Mouse (Mus musculus): ENCODE measurements around the gene Chchd5. TPM values are rescaled to one million over a fixed set of nuclear protein-coding genes. Genes with fewer than 3 reads are reported as not detected.

Gene Chchd5
- total RNA-seq, 2 experiments from 2014 or later = 10.7 to 11.0 TPM

DNA sequence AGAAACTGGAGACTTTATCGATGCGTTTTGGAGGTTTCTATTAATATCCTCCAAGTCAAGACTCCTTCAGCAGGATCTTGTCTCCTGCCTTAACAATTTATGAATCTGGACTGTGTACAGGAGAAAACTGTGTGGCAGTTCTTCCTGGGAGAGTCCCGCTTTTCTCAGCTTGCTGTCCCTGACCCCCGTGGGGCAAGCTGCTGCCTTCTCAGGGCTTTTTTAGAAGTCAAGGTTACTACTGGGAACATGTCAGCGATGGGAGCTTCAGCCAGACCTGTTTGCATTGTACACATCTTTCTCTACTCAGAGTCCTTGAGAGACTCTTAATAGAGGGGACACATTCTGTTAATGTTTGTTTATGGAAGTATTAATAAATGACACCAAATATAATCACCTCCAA lies 20.9 kb downstream of the Chchd5 start:
- DNase-seq (ENCODE audit: low spot score in 2 of 2) = no peak

GRCm38 (mm10) chr2:129151111-129151510 lies 21.6 kb downstream of the Chchd5 start:
- no peak for DNase-seq (ENCODE audit: low spot score in 2 of 2)

- DNase-seq (ENCODE audit: low spot score in 2 of 2) = no peak
These were observed 23.3 kb downstream of the Chchd5 start for GRCm38 (mm10) chr2:129152751-129153150.

DNA sequence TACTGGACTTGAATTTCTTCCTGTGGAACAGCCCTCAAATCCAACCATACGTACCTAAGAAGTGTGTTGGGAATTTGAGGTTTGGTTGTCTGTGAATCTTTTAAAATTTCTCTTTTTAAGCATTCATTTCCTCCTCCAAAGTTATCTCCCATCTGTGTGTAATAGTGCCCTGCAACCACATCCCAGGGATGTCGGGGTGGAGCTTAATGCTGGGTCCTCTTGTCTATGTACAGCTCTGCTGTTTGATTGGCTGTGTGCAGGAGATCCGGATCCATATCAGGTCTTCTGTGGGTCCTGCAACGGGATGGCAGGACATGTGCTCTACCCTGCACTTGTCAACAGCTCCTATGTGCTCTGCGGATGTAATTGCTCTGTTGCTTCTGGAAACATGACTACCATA lies 35.3 kb downstream of the Chchd5 start:
- DNase-seq (ENCODE audit: low spot score in 2 of 2) = no peak

DNA sequence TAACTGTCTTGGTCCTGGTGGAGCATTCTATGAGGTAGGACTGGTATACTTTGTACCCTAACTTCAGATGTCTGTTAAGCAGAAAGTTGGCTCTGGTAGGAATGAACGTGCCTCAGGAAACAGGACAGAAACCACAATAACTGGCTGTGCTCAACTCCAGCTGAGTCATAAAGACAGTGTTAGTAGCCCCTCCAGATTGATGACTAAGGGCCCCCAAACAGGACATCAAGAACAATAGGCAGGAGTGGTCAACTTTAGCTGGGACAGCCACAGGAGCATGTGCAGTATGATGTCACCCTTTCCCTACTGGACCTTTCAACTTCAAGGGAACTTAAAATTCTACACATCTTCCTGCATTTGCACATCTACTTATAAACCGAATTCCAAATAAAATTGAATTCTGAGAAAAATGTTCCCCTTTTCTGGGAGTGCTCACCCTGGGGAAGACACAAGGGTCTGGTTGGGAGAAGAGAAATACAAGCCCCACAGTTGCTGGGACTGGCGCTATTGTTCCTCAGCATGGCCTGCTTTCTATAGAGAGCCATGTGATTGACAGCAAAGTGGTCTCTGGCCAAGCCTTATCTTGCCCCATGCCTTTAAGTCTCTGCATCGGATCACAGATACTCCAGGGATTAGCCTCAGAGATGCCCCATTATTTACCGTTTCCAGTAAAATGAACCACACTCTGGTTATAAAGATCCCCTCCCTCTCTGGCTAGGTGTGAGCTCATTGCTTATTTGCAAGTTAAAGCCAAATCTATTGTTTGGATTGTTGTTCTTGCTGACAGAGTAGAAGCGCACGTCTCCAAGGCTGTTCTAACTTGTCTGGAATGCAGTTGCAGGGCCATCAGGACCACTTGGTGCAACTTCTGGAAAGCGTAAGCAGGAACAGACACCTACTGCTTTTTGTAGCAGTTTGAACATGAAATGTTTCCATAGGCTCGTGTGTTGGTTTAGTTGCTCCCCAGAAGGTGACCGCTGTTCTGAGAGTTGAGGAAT lies 37.3 kb downstream of the Chchd5 start:
- DNase-seq (ENCODE audit: low spot score in 2 of 2) = no peak

GRCm38 (mm10) chr2:129173386-129173785 lies 43.9 kb downstream of the Chchd5 start:
- DNase-seq (ENCODE audit: low spot score in 2 of 2) = no peak

- DNase-seq (ENCODE audit: low spot score in 2 of 2) = peak; percentile 65
These were observed 45.0 kb downstream of the Chchd5 start for GRCm38 (mm10) chr2:129174474-129174873.

GRCm38 (mm10) chr2:129175636-129176035 lies 46.1 kb downstream of the Chchd5 start:
- no peak for DNase-seq (ENCODE audit: low spot score in 2 of 2)

- DNase-seq (ENCODE audit: low spot score in 2 of 2) = no peak
These were observed 47.3 kb downstream of the Chchd5 start for GRCm38 (mm10) chr2:129176676-129177420.

DNA sequence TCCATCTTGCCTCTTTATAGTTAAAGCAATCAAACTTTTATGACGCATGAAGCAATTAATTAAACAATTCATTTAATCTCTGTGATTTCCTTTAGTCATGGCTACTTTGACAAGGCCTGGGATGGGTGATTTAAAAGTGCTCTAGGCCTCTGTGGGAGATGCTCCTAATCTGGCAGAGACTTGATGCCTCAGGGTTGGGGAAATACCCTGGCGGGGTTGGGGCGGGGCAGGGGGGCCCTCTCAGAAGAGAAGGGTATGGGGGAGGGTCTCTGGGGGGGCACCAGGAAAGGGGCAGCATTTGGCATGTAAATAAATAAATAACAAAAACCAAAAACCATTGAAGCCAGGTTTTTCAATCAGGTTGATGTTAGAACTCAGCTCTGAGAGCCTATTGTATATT lies 48.2 kb downstream of the Chchd5 start:
- no peak for DNase-seq (ENCODE audit: low spot score in 2 of 2)

GRCm38 (mm10) chr2:129178182-129178908 lies 48.8 kb downstream of the Chchd5 start:
- DNase-seq (ENCODE audit: low spot score in 2 of 2) = no peak

- no peak for DNase-seq (ENCODE audit: low spot score in 2 of 2)
These were observed 50.7 kb downstream of the Chchd5 start for GRCm38 (mm10) chr2:129179946-129180853.

DNA sequence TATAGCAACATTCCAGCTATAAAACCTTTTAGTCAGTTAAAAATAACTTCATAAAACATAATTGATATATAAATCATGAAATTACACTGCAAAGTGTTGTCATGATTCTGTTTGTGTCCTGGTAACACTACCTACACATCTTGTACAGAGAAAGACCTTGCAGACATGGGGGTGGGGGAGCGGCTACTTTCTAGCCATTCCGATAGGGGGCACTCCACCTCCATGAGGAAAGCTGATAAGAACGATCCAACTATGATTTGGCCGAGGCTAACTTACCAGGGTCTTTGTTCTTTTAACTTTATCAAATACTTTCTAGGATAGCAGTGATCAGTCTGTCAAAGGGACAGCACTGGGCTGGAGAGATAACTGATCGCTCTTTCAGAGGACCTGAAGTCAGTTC lies 52.0 kb downstream of the Chchd5 start:
- DNase-seq (ENCODE audit: low spot score in 2 of 2) = no peak

- DNase-seq (ENCODE audit: low spot score in 2 of 2) = no peak
These were observed 52.9 kb downstream of the Chchd5 start for GRCm38 (mm10) chr2:129182412-129182811.

DNA sequence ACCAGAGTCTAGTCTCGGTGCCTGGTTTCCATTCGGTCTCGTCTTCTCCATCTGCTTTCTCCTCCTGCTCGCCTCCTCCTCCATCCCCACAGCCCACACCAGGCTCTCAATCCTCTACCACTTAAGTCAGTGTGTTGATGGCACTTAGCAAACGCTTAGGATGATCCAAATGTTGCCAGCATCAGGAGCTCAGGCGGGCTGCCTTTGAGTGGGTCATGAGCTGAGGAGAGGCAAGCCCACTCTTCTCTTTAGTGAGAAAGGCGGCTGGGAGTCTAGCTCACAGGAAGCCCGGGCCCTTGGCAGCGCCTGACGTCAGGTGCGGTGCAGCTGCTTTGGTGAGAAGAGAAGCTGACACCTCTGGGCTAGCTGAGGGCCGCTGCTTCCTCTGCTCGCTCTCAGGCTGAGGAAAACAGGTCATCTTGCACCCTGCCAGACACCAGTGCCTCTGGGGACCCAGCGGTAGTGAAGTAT lies 54.1 kb downstream of the Chchd5 start:
- peak; percentile 58 to 74 for DNase-seq (ENCODE audit: low spot score in 2 of 2)

Other genes starting within 250 kb of the Chchd5 start
- gene Zc3h8, start 185.6 kb upstream of the Chchd5 start, total RNA-seq (2021) = 1 to 10 TPM; 6.8 to 8.4 TPM
- 10 to 100 TPM; 12.4 to 16.4 TPM for gene Zc3h6, start 162.3 kb upstream of the Chchd5 start, total RNA-seq (2021)
- gene Gm10762, start 162.0 kb upstream of the Chchd5 start, total RNA-seq (2021) = 1 to 10 TPM; 3.4 TPM
- under 1 TPM; 0.14 to 0.21 TPM for gene Vinac1, start 81.5 kb upstream of the Chchd5 start, total RNA-seq (2021)
- gene Ttl, start 63.8 kb upstream of the Chchd5 start, total RNA-seq (2021) = 10 to 100 TPM; 63.4 to 67.0 TPM
- gene Polr1b, start 28.7 kb upstream of the Chchd5 start, total RNA-seq (2021) = 10 to 100 TPM; 20.5 to 22.6 TPM
- 100 to 1,000 TPM; 174 to 176 TPM for gene Slc20a1, start 69.1 kb downstream of the Chchd5 start, total RNA-seq (2021)
- gene Ckap2l, start 167.5 kb downstream of the Chchd5 start, total RNA-seq (2021) = under 1 TPM; 0.30 to 0.37 TPM
- under 1 TPM; 0.73 to 0.77 TPM for gene Il1a, start 180.3 kb downstream of the Chchd5 start, total RNA-seq (2021)
- gene Il1b, start 241.4 kb downstream of the Chchd5 start, total RNA-seq (2021) = under 1 TPM in 1 of 2 experiments, not detected in 1; 0.33 TPM